Mouse (Mus musculus): ENCODE measurements around the gene Nudt15. TPM values are rescaled to one million over a fixed set of nuclear protein-coding genes. Genes with fewer than 3 reads are reported as not detected.
A peak's percentile ranks its signal among the peaks of the same experiment; 100 is the strongest.
"Not testable (repeated sequence)": the region's sequence is repeated elsewhere in the genome, so short reads cannot be mapped to it uniquely, and the experiment has no call there.

The Nudt15 gene
- polyA plus RNA-seq (2015; fragmentation: Nextera tagmentation; extraction: Ambion mirVana): 3.8 and 4.1 TPM in 2 replicates

DNA sequence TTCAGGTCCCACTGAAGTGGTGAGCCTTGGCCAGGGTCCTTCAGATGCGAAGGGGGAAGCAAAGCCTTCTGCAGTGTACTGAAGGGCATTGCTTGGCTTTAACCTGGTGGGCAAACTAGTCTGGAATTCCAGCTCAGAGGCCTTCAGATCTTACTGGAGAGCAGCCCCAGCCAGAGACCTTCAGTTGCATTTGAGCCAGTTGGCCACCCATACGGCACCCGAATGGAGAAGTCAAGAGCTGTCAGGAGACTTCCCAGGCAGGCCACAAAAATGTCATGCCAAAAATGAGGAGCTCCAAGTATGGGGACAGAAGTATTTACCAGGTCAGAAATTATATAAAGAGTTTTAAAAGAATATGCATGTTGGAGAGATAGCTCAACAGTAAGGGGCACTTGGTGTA, at the start of gene Nudt15:
TSS of gene Nudt15 (minus strand) at position 192 of the 400 bp plus-strand sequence.
- 84% methylated on average over 3 of the region's 3 CpGs for WGBS
- Histone ChIP-seq H3K9ac (ENCODE audit: low read length) (no peak within 1 kb of the TSS), H3K4me3 (ENCODE audit: low read length) (no peak within 1 kb of the TSS), H3K4me2 (ENCODE audit: low read depth, low read length) (no peak within 1 kb of the TSS), H3K9me3 (replicated peaks; ENCODE audit: control insufficient read depth, low read length) (no peaks in the 10 kb centered on the region), H3K36me3 (ENCODE audit: control insufficient read depth, insufficient read depth) (no peaks in the 10 kb centered on the region), H3K27me3 (ENCODE audit: control insufficient read depth, insufficient read depth, low read length) (no peaks in the 10 kb centered on the region), H3K27ac (ENCODE audit: low read length) (no peak within 1 kb of the TSS), H3K4me1 (ENCODE audit: control insufficient read depth, insufficient read depth, low read length) (no peaks in the 10 kb centered on the region)
- no peak for ATAC-seq (replicated peaks; ENCODE audit: extremely low read depth, insufficient read depth, low FRiP score)

DNA sequence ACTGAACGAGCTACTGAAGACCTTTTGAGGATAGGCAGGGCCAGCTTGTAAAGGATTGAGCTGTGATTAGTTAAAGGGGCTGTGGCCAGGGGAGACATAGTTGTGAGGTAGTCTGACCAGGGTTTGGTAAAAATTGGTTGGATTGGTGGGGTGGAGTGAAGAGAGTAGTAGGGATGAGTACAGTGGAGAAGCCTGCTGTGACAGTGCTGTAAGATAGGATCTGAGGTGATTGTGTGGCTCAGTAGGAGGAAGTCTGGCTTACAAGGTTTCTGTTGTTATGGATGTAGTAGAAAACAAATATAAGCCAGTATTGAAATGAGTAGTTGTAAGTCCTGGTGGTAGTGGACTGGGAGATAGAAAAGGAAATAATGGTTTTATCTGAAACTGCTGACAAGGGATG, 44.1 kb upstream of the Nudt15 start:
- no peak for ATAC-seq (replicated peaks; ENCODE audit: extremely low read depth, insufficient read depth, low FRiP score)
- H3K9me3 ChIP-seq (replicated peaks; ENCODE audit: control insufficient read depth, low read length): no peaks in the 10 kb centered on the region
- H3K4me1 ChIP-seq (ENCODE audit: control insufficient read depth, insufficient read depth, low read length): no peaks in the 10 kb centered on the region
- no peak overlapping the region for H3K27ac ChIP-seq (ENCODE audit: low read length)
- H3K36me3 ChIP-seq (ENCODE audit: control insufficient read depth, insufficient read depth): peaks cover 37% of the 10 kb centered on the region
- H3K27me3 ChIP-seq (ENCODE audit: control insufficient read depth, insufficient read depth, low read length): no peaks in the 10 kb centered on the region
- no peak overlapping the region for H3K4me2 ChIP-seq (ENCODE audit: low read depth, low read length)
- H3K9ac ChIP-seq (ENCODE audit: low read length): no peak overlapping the region
- WGBS: 75% methylated on average over 1 of the region's 1 CpGs
- H3K4me3 ChIP-seq (ENCODE audit: low read length): no peak overlapping the region

GRCm38 (mm10) chr14:73588080-73588479, 40.0 kb upstream of the Nudt15 start:
- Histone ChIP-seq H3K9me3 (replicated peaks; ENCODE audit: control insufficient read depth, low read length) (0 out of 2 replicates have a peak, but pooled peaks cover 3% of the 10 kb centered on the region), H3K4me1 (ENCODE audit: control insufficient read depth, insufficient read depth, low read length) (no peaks in the 10 kb centered on the region), H3K9ac (ENCODE audit: low read length) (no peak overlapping the region), H3K27me3 (ENCODE audit: control insufficient read depth, insufficient read depth, low read length) (no peaks in the 10 kb centered on the region), H3K27ac (ENCODE audit: low read length) (no peak overlapping the region), H3K4me2 (ENCODE audit: low read depth, low read length) (no peak overlapping the region), H3K36me3 (ENCODE audit: control insufficient read depth, insufficient read depth) (peaks cover 27% of the 10 kb centered on the region), H3K4me3 (ENCODE audit: low read length) (no peak overlapping the region)
- no peak for ATAC-seq (replicated peaks; ENCODE audit: extremely low read depth, insufficient read depth, low FRiP score)
- WGBS: 67% methylated on average over 1 of the region's 1 CpGs

DNA sequence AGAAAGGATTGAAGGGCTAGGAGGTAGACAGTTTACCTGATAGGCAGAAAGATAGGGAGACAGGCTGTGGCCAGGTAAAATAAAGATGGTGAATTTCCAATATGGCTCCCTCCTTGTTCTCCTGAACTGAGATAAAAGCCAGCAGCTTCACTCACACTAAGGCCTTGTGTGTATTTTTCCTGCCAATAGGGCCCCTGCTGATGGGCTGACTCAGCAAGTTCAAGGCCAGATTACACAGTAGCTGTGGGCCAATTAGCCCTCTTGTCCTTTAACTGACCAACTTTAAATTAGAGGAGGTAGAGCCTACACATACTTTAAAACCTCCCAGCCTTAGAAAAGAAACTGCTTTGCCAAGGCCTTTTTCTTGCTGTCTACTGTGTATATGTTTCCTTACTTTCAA, 28.3 kb upstream of the Nudt15 start:
- Histone ChIP-seq H3K4me2 (ENCODE audit: low read depth, low read length) (no peak overlapping the region), H3K4me1 (ENCODE audit: control insufficient read depth, insufficient read depth, low read length) (no peaks in the 10 kb centered on the region), H3K27me3 (ENCODE audit: control insufficient read depth, insufficient read depth, low read length) (no peaks in the 10 kb centered on the region), H3K27ac (ENCODE audit: low read length) (no peak overlapping the region), H3K36me3 (ENCODE audit: control insufficient read depth, insufficient read depth) (peaks cover 32% of the 10 kb centered on the region), H3K9me3 (replicated peaks; ENCODE audit: control insufficient read depth, low read length) (no peaks in the 10 kb centered on the region), H3K4me3 (ENCODE audit: low read length) (no peak overlapping the region), H3K9ac (ENCODE audit: low read length) (no peak overlapping the region)
- ATAC-seq (replicated peaks; ENCODE audit: extremely low read depth, insufficient read depth, low FRiP score): no peak

DNA sequence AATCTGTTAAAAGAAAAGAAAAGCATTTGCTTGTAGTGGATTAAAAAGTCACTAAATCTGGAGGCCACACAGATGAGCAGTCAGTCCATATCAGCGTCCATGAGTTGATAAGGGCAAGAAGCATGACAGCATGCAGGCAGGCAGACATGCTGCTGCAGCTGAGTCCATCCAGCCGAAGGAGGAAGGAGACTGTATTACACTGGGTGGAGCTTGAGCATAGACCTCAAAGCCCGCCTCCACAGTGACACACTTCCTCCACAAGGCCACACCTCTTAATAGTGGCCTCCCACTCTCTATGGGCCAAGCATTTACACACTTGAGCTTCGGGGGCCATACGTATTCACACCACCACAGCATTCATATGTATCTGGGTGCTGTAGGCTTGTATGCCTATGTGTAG, 26.0 kb upstream of the Nudt15 start:
- Histone ChIP-seq H3K4me3 (ENCODE audit: low read length) (no peak overlapping the region), H3K36me3 (ENCODE audit: control insufficient read depth, insufficient read depth) (peaks cover 32% of the 10 kb centered on the region), H3K9me3 (replicated peaks; ENCODE audit: control insufficient read depth, low read length) (no peaks in the 10 kb centered on the region), H3K4me1 (ENCODE audit: control insufficient read depth, insufficient read depth, low read length) (no peaks in the 10 kb centered on the region), H3K27me3 (ENCODE audit: control insufficient read depth, insufficient read depth, low read length) (no peaks in the 10 kb centered on the region), H3K9ac (ENCODE audit: low read length) (no peak overlapping the region), H3K27ac (ENCODE audit: low read length) (no peak overlapping the region), H3K4me2 (ENCODE audit: low read depth, low read length) (no peak overlapping the region)
- no peak for ATAC-seq (replicated peaks; ENCODE audit: extremely low read depth, insufficient read depth, low FRiP score)
- WGBS: 69% methylated on average over 5 of the region's 5 CpGs

GRCm38 (mm10) chr14:73571143-73571542, 23.1 kb upstream of the Nudt15 start:
- Histone ChIP-seq H3K27ac (ENCODE audit: low read length) (no peak overlapping the region), H3K4me1 (ENCODE audit: control insufficient read depth, insufficient read depth, low read length) (no peaks in the 10 kb centered on the region), H3K4me2 (ENCODE audit: low read depth, low read length) (no peak overlapping the region), H3K9me3 (replicated peaks; ENCODE audit: control insufficient read depth, low read length) (no peaks in the 10 kb centered on the region), H3K9ac (ENCODE audit: low read length) (no peak overlapping the region), H3K36me3 (ENCODE audit: control insufficient read depth, insufficient read depth) (peaks cover 30% of the 10 kb centered on the region), H3K4me3 (ENCODE audit: low read length) (no peak overlapping the region), H3K27me3 (ENCODE audit: control insufficient read depth, insufficient read depth, low read length) (no peaks in the 10 kb centered on the region)
- 77% methylated on average over 4 of the region's 4 CpGs for WGBS
- no peak for ATAC-seq (replicated peaks; ENCODE audit: extremely low read depth, insufficient read depth, low FRiP score)

- H3K27me3 ChIP-seq (ENCODE audit: control insufficient read depth, insufficient read depth, low read length); H3K4me2 ChIP-seq (ENCODE audit: low read depth, low read length); H3K4me1 ChIP-seq (ENCODE audit: control insufficient read depth, insufficient read depth, low read length); H3K9ac ChIP-seq (ENCODE audit: low read length); H3K27ac ChIP-seq (ENCODE audit: low read length); H3K4me3 ChIP-seq (ENCODE audit: low read length); H3K9me3 ChIP-seq (replicated peaks; ENCODE audit: control insufficient read depth, low read length); ATAC-seq (replicated peaks; ENCODE audit: extremely low read depth, insufficient read depth, low FRiP score): not testable (repeated sequence)
- 87% methylated on average over 4 of the region's 4 CpGs for WGBS
- peaks cover 19% of the 10 kb centered on the region for H3K36me3 ChIP-seq (ENCODE audit: control insufficient read depth, insufficient read depth)
Observed at GRCm38 (mm10) chr14:73569831-73570230, 21.8 kb upstream of the Nudt15 start.

DNA sequence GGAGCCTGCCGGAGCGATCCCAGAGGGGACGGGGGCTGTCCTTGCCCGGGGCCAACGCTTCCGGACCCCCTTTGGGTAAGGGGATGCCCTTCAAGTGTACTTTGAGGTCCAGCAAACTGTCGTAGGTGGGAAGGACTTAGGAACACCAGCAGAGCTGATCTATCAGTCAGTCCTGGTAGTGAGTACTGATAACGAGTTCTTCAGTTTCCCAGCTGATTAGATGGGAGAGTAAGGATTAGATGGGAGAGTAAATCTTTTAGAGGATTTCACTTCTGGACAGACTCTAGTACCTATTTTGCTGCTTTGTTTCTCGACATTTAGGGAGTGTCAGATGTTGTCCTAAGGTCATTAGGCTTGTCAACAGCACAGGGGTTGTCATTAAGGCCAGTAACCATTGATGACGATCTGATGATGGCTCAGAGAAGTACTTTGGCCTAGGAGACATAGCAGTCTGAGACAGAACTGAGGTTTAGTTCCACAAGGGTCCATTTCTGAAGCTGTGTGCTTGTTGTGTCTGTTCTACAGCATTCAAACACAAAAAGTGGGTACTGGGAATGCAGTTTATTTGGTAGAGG, 5.2 kb upstream of the Nudt15 start:
- Histone ChIP-seq H3K9me3 (replicated peaks; ENCODE audit: control insufficient read depth, low read length) (no peaks in the 10 kb centered on the region), H3K4me2 (ENCODE audit: low read depth, low read length) (peak overlapping the region; percentile 88), H3K4me3 (ENCODE audit: low read length) (peak overlapping the region; percentile 100), H3K36me3 (ENCODE audit: control insufficient read depth, insufficient read depth) (0 out of 2 replicates have a peak, but pooled peaks cover 3% of the 10 kb centered on the region), H3K27ac (ENCODE audit: low read length) (peak overlapping the region; percentile 88), H3K4me1 (ENCODE audit: control insufficient read depth, insufficient read depth, low read length) (peaks cover 11% of the 10 kb centered on the region), H3K27me3 (ENCODE audit: control insufficient read depth, insufficient read depth, low read length) (no peaks in the 10 kb centered on the region), H3K9ac (ENCODE audit: low read length) (peak overlapping the region; percentile 99)
- ATAC-seq (replicated peaks; ENCODE audit: extremely low read depth, insufficient read depth, low FRiP score): peak; percentile 46
- 1% methylated on average over 10 of the region's 10 CpGs for WGBS

GRCm38 (mm10) chr14:73552341-73553121, 4.5 kb upstream of the Nudt15 start:
- no peaks in the 10 kb centered on the region for H3K27me3 ChIP-seq (ENCODE audit: control insufficient read depth, insufficient read depth, low read length)
- H3K4me3 ChIP-seq (ENCODE audit: low read length): peak overlapping the region; percentile 100
- 0 out of 2 replicates have a peak, but pooled peaks cover 3% of the 10 kb centered on the region for H3K36me3 ChIP-seq (ENCODE audit: control insufficient read depth, insufficient read depth)
- ATAC-seq (replicated peaks; ENCODE audit: extremely low read depth, insufficient read depth, low FRiP score): peak; percentile 96
- H3K4me1 ChIP-seq (ENCODE audit: control insufficient read depth, insufficient read depth, low read length): peaks cover 11% of the 10 kb centered on the region
- H3K9me3 ChIP-seq (replicated peaks; ENCODE audit: control insufficient read depth, low read length): no peaks in the 10 kb centered on the region
- H3K27ac ChIP-seq (ENCODE audit: low read length): peak overlapping the region; percentile 88
- H3K9ac ChIP-seq (ENCODE audit: low read length): peak overlapping the region; percentile 99
- 3% methylated on average over 61 of the region's 61 CpGs for WGBS
- H3K4me2 ChIP-seq (ENCODE audit: low read depth, low read length): peak overlapping the region; percentile 88

Data from heart, embryonic 16.5 days (tissue).